Mouse (Mus musculus) limb, embryonic 13.5 days (tissue): ENCODE measurements at regions not wholly inside any gene's neighbourhood (a gene's known extent, or its start where the extent isn't known, plus 50 kb on each side); places are given as distances from the start of the nearest gene placed in this dataset.
A peak's percentile ranks its signal among the peaks of the same experiment; 100 is the strongest.

ENCODE experiments used
- ATAC-seq: fragments of 200-750 bp; cut with Nextera tagmentation; 2 replicates; pipeline ENCODE4 v1.8.0; 2017; ENCODE audit warnings: low read depth, moderate number of reproducible peaks, moderate TSS enrichment; ENCODE audit not compliant: low FRiP score
- H3K27ac ChIP-seq: fragments of 300-500 bp; sonication (generic); 2 replicates; pipeline ENCODE4 v1.5.1; 2015; ENCODE audit warnings: inconsistent platforms, mild to moderate bottlenecking, moderate library complexity
- H3K27me3 ChIP-seq: fragments of 300-500 bp; sonication (generic); 2 replicates; pipeline ENCODE4 v1.6.1; 2015; ENCODE audit warnings: mild to moderate bottlenecking, inconsistent platforms
- H3K36me3 ChIP-seq: fragments of 300-500 bp; sonication (generic); 2 replicates; pipeline ENCODE4 v1.6.1; 2015; ENCODE audit warnings: inconsistent platforms, mild to moderate bottlenecking, moderate library complexity
- H3K4me1 ChIP-seq: fragments of 300-500 bp; sonication (generic); 2 replicates; pipeline ENCODE4 v1.6.1; 2015; ENCODE audit warnings: inconsistent platforms
- H3K4me2 ChIP-seq: fragments of 300-500 bp; sonication (generic); replicated peaks from 2 replicates; pipeline ENCODE4 v1.6.1; 2015; ENCODE audit warnings: inconsistent platforms, mild to moderate bottlenecking, moderate library complexity
- H3K4me3 ChIP-seq: fragments of 300-500 bp; sonication (generic); 2 replicates; pipeline ENCODE4 v1.5.1; 2015; ENCODE audit warnings: moderate library complexity, mild to moderate bottlenecking, inconsistent platforms
- H3K9ac ChIP-seq: fragments of 300-500 bp; sonication (generic); 2 replicates; pipeline ENCODE4 v1.6.1; 2015; ENCODE audit warnings: mild to moderate bottlenecking, inconsistent platforms
- H3K9me3 ChIP-seq: fragments of 300-500 bp; sonication (generic); 2 replicates; pipeline ENCODE4 v1.6.1; 2016; ENCODE audit warnings: inconsistent platforms
- WGBS: fragments of 180-500 bp; shearing (Covaris S2); methylation state at CpG from one replicate; pipeline ENCODE4 v1.1.7; 2015; 5-methylcytosine and 5-hydroxymethylcytosine counted together

- WGBS: 49% methylated on average over 3 of the region's 3 CpGs
- no peak overlapping the region for H3K4me3 ChIP-seq
- peaks cover 44% of the 10 kb centered on the region for H3K4me1 ChIP-seq
- no peaks in the 10 kb centered on the region for H3K36me3 ChIP-seq
- no peak overlapping the region for H3K9ac ChIP-seq
- H3K4me2 ChIP-seq: no peak overlapping the region
- H3K27ac ChIP-seq: no peak overlapping the region
- no peaks in the 10 kb centered on the region for H3K9me3 ChIP-seq
- no peak for ATAC-seq
- 0 out of 2 replicates have a peak, but pooled peaks cover 7% of the 10 kb centered on the region for H3K27me3 ChIP-seq
Measured at GRCm38 (mm10) chr6:98513217-98513616, 170.7 kb upstream of the Gm765 start.

GRCm38 (mm10) chr6:98502726-98503125 is 160.2 kb upstream of the Gm765 start:
- Histone ChIP-seq H3K4me1 (no peaks in the 10 kb centered on the region), H3K4me3 (no peak overlapping the region), H3K36me3 (no peaks in the 10 kb centered on the region), H3K4me2 (no peak overlapping the region), H3K27ac (no peak overlapping the region), H3K9ac (no peak overlapping the region), H3K27me3 (no peaks in the 10 kb centered on the region), H3K9me3 (no peaks in the 10 kb centered on the region)
- ATAC-seq: no peak
- WGBS: 70% methylated on average over 2 of the region's 2 CpGs

- no peaks in the 10 kb centered on the region for H3K9me3 ChIP-seq
- ATAC-seq: no peak
- H3K9ac ChIP-seq: no peak overlapping the region
- no peak overlapping the region for H3K27ac ChIP-seq
- no peaks in the 10 kb centered on the region for H3K4me1 ChIP-seq
- 73% methylated on average over 5 of the region's 5 CpGs for WGBS
- H3K4me3 ChIP-seq: no peak overlapping the region
- H3K4me2 ChIP-seq: no peak overlapping the region
- H3K36me3 ChIP-seq: no peaks in the 10 kb centered on the region
- no peaks in the 10 kb centered on the region for H3K27me3 ChIP-seq
Measured at GRCm38 (mm10) chr6:98499721-98500120, 157.2 kb upstream of the Gm765 start.

GRCm38 (mm10) chr6:98486626-98487025 is 144.1 kb upstream of the Gm765 start:
- 72% methylated on average over 3 of the region's 3 CpGs for WGBS
- no peak overlapping the region for H3K4me2 ChIP-seq
- no peaks in the 10 kb centered on the region for H3K36me3 ChIP-seq
- H3K4me1 ChIP-seq: no peaks in the 10 kb centered on the region
- H3K9me3 ChIP-seq: no peaks in the 10 kb centered on the region
- no peak overlapping the region for H3K27ac ChIP-seq
- no peak overlapping the region for H3K4me3 ChIP-seq
- H3K27me3 ChIP-seq: peaks cover 12% of the 10 kb centered on the region; the same call in 1 of the 2 replicates
- no peak for ATAC-seq
- no peak overlapping the region for H3K9ac ChIP-seq

- Histone ChIP-seq H3K9ac (no peak overlapping the region), H3K4me3 (no peak overlapping the region), H3K9me3 (no peaks in the 10 kb centered on the region), H3K36me3 (no peaks in the 10 kb centered on the region), H3K27ac (no peak overlapping the region), H3K4me2 (no peak overlapping the region), H3K27me3 (peaks cover 12% of the 10 kb centered on the region; the same call in 1 of the 2 replicates), H3K4me1 (no peaks in the 10 kb centered on the region)
- WGBS: 26% methylated on average over 3 of the region's 3 CpGs
- no peak for ATAC-seq
Measured at GRCm38 (mm10) chr6:98483319-98484123, 141.0 kb upstream of the Gm765 start.

- Histone ChIP-seq H3K4me3 (no peak overlapping the region), H3K4me1 (no peaks in the 10 kb centered on the region), H3K4me2 (no peak overlapping the region), H3K36me3 (no peaks in the 10 kb centered on the region), H3K27ac (no peak overlapping the region), H3K9ac (no peak overlapping the region), H3K9me3 (no peaks in the 10 kb centered on the region), H3K27me3 (peaks cover 19% of the 10 kb centered on the region; the same call in 1 of the 2 replicates)
- ATAC-seq: no peak
- 84% methylated on average over 2 of the region's 2 CpGs for WGBS
Measured at GRCm38 (mm10) chr6:98482319-98482718, 139.8 kb upstream of the Gm765 start.

GRCm38 (mm10) chr6:98467563-98467962 is 125.0 kb upstream of the Gm765 start:
- no peaks in the 10 kb centered on the region for H3K36me3 ChIP-seq
- no peak overlapping the region for H3K27ac ChIP-seq
- H3K9ac ChIP-seq: no peak overlapping the region
- H3K4me2 ChIP-seq: no peak overlapping the region
- no peaks in the 10 kb centered on the region for H3K9me3 ChIP-seq
- no peak for ATAC-seq
- H3K4me3 ChIP-seq: no peak overlapping the region
- no peaks in the 10 kb centered on the region for H3K27me3 ChIP-seq
- H3K4me1 ChIP-seq: no peaks in the 10 kb centered on the region

- H3K9me3 ChIP-seq: no peaks in the 10 kb centered on the region
Measured at GRCm38 (mm10) chr6:98452277-98452676, 109.7 kb upstream of the Gm765 start.

GRCm38 (mm10) chr6:98435676-98436075 is 93.1 kb upstream of the Gm765 start:
- Histone ChIP-seq H3K27ac (no peak overlapping the region), H3K27me3 (no peaks in the 10 kb centered on the region), H3K4me1 (peaks cover 3% of the 10 kb centered on the region), H3K4me2 (peak overlapping the region; percentile 39), H3K36me3 (no peaks in the 10 kb centered on the region), H3K9me3 (no peaks in the 10 kb centered on the region), H3K9ac (no peak overlapping the region), H3K4me3 (no peak overlapping the region)
- ATAC-seq: no peak
- WGBS: 22% methylated on average over 6 of the region's 6 CpGs

More at GRCm38 (mm10) chr6:98452277-98452676, 109.7 kb upstream of the Gm765 start:
- H3K27ac ChIP-seq: no peak overlapping the region
- H3K36me3 ChIP-seq: no peaks in the 10 kb centered on the region
- H3K27me3 ChIP-seq: no peaks in the 10 kb centered on the region
- H3K9ac ChIP-seq: no peak overlapping the region
- ATAC-seq: no peak
- no peak overlapping the region for H3K4me3 ChIP-seq
- no peaks in the 10 kb centered on the region for H3K4me1 ChIP-seq
- no peak overlapping the region for H3K4me2 ChIP-seq
- 60% methylated on average over 7 of the region's 7 CpGs for WGBS

- Histone ChIP-seq H3K4me2 (no peak overlapping the region), H3K36me3 (no peaks in the 10 kb centered on the region), H3K4me1 (peaks cover 3% of the 10 kb centered on the region), H3K9ac (no peak overlapping the region), H3K9me3 (no peaks in the 10 kb centered on the region), H3K27me3 (no peaks in the 10 kb centered on the region), H3K27ac (no peak overlapping the region), H3K4me3 (no peak overlapping the region)
- ATAC-seq: no peak
- WGBS: 57% methylated on average over 6 of the region's 6 CpGs
Measured at GRCm38 (mm10) chr6:98433286-98433685, 90.7 kb upstream of the Gm765 start.

GRCm38 (mm10) chr6:98429120-98429519 is 86.6 kb upstream of the Gm765 start:
- H3K4me1 ChIP-seq: no peaks in the 10 kb centered on the region
- no peak overlapping the region for H3K4me3 ChIP-seq
- WGBS: 82% methylated on average over 5 of the region's 5 CpGs
- no peak for ATAC-seq
- H3K27me3 ChIP-seq: no peaks in the 10 kb centered on the region
- no peak overlapping the region for H3K4me2 ChIP-seq
- no peak overlapping the region for H3K27ac ChIP-seq
- no peak overlapping the region for H3K9ac ChIP-seq
- H3K36me3 ChIP-seq: no peaks in the 10 kb centered on the region
- no peaks in the 10 kb centered on the region for H3K9me3 ChIP-seq

GRCm38 (mm10) chr6:98402605-98403004 is 60.1 kb upstream of the Gm765 start:
- WGBS: 91% methylated on average over 1 of the region's 1 CpGs
- H3K4me3 ChIP-seq: no peak overlapping the region
- H3K4me2 ChIP-seq: no peak overlapping the region
- no peaks in the 10 kb centered on the region for H3K4me1 ChIP-seq
- H3K27ac ChIP-seq: no peak overlapping the region
- no peak overlapping the region for H3K9ac ChIP-seq
- ATAC-seq: no peak
- H3K27me3 ChIP-seq: no peaks in the 10 kb centered on the region
- no peaks in the 10 kb centered on the region for H3K9me3 ChIP-seq
- H3K36me3 ChIP-seq: no peaks in the 10 kb centered on the region

- 80% methylated on average over 5 of the region's 5 CpGs for WGBS
- Histone ChIP-seq H3K4me1 (no peaks in the 10 kb centered on the region), H3K4me2 (no peak overlapping the region), H3K27me3 (no peaks in the 10 kb centered on the region), H3K9ac (no peak overlapping the region), H3K9me3 (no peaks in the 10 kb centered on the region), H3K36me3 (no peaks in the 10 kb centered on the region), H3K27ac (no peak overlapping the region), H3K4me3 (no peak overlapping the region)
- ATAC-seq: no peak
Measured at GRCm38 (mm10) chr6:98394589-98394988, 52.0 kb upstream of the Gm765 start.
